Mouse (Mus musculus): Measurements from ENCODE around the gene Ly75.

- no peak for TF ChIP-seq POLR2A (IDR thresholded peaks at IDR 0.05; ENCODE audit: low read depth, low read length)
- no peak for TF ChIP-seq CTCF (IDR thresholded peaks at IDR 0.05; ENCODE audit: extremely low read depth, insufficient read length, insufficient replicate concordance, low read depth, low read length)
Measured at GRCm38 (mm10) chr2:60411181-60411580, 28.1 kb upstream of the Ly75 start.
